Mouse (Mus musculus) central nervous system, embryonic 14 days (tissue): ENCODE measurements around the gene Capzb. TPM values are rescaled to one million over a fixed set of nuclear protein-coding genes. Genes with fewer than 3 reads are reported as not detected.

Source experiments
- polyA plus RNA-seq: library from polyadenylated mRNA; depleted of rRNA; stranded (reverse); fragments of >200 nt; gene quantifications from 2 replicates; pipeline ENCODE4 v1.2.3, GENCODE M21; 2012; rRNA removed

Gene Capzb
- 187 and 200 TPM in 2 replicates for polyA plus RNA-seq

DNA sequence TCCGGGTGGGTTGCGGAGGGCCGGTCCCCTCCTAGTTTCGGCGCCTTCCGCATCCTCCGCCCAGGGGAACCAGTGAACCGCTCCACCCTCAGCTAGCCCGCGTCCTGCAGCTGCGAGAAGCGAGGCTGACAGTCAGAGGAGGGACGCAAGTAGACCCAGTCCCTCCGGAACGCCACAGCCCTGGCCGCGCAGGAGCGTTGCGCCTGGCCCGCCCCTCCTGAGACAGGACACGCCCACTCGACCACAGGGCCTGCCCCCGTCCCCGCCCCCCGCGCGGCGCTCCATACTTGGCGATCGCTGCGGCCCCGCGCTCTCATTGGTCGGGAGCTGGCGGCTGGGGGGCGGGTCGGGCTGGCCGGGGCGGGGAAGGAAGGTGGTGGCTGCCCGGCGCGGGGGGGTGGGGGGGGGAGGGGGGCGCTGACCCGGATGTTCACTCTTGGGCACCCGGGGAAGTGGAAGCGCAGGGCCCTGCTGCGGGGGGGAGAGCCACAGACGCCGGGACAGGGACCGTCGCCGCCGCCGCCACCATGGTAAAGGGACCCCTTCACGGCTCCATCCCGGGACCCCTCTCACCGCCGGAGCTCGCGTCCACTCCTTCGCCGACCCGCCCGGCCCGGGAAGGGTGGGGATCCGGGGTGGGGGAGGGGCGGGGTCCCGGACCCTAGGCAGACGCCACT, at the start of gene Capzb:
Gene Capzb (plus strand): TSS at position 401 of the 677 bp plus-strand sequence.

DNA sequence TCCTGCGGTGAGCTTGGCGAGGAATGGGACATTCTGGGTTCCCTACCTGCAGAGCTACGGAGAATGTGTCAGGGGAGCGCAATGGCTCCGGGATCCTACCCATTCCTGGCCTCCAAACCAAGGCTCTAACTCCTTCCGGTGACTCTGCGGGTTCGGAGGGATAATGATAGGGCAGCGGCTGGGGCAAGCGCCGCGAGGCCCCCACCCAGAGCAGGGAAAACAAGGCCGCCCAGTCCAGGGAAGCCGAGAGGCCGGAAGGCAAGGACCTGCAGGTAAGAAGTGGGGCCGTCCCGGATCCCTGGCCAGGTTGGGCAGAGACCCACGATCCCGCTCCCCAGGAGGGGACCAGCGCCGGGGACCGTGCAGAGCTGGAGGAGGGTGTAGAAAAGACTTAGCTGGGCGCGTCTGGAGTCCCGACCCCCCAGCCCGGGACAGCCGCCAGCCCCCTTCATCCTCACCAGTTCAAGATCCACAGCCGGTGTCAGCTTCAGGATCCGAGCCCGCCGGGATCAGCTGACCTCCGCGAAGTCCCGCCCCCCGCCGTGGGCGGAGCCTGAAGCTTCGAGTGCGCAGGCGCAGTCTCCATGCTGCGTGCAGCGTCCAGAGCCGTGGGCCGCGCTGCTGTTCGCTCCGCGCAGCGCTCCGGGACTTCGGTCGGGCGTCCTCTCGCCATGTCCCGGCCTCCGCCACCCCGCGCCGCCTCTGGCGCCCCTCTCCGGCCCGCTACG, 117.6 kb downstream of the Capzb start, which contains the start of the genes Pqlc2 and Akr7a5:
Gene Pqlc2 (minus strand): TSS at position 538 of the 728 bp plus-strand sequence.
Gene Akr7a5 (plus strand): TSS at position 574 of the 728 bp plus-strand sequence.

Other genes starting within 250 kb of the Capzb start
- gene Rnf186, start 225.8 kb upstream of the Capzb start, polyA plus RNA-seq = not detected in 2 replicates
- 1.0 and 1.2 TPM in 2 replicates for gene Tmco4, start 220.0 kb upstream of the Capzb start, polyA plus RNA-seq
- 1.2 and 1.3 TPM in 2 replicates for gene Htr6, start 117.3 kb upstream of the Capzb start, polyA plus RNA-seq
- gene Nbl1, start 99.9 kb upstream of the Capzb start, polyA plus RNA-seq = 30.6 and 59.3 TPM in 2 replicates
- gene Minos1, start 61.8 kb upstream of the Capzb start, polyA plus RNA-seq = 178 and 192 TPM in 2 replicates
- gene Pqlc2, start 117.8 kb downstream of the Capzb start, polyA plus RNA-seq = 19.3 and 21.6 TPM in 2 replicates
- gene Akr7a5, start 117.8 kb downstream of the Capzb start, polyA plus RNA-seq = 17.1 and 22.2 TPM in 2 replicates
- gene Mrto4, start 159.7 kb downstream of the Capzb start, polyA plus RNA-seq = 61.1 and 67.0 TPM in 2 replicates
- 44.2 and 44.5 TPM in 2 replicates for gene Emc1, start 159.7 kb downstream of the Capzb start, polyA plus RNA-seq
- 174 and 176 TPM in 2 replicates for gene Ubr4, start 159.7 kb downstream of the Capzb start, polyA plus RNA-seq